Mouse (Mus musculus): ENCODE measurements around the gene Zzz3. TPM values are rescaled to one million over a fixed set of nuclear protein-coding genes. Genes with fewer than 3 reads are reported as not detected.

Gene Zzz3
- 29.8 and 30.1 TPM in 2 replicates for polyA plus RNA-seq (2015; fragmentation: Nextera tagmentation; extraction: Ambion mirVana)

GRCm38 (mm10) chr3:152395350-152396277 lies at the start of gene Zzz3:
Gene Zzz3, plus strand, starts transcription at chr3:152395473.
- H3K27me3 ChIP-seq (ENCODE audit: control insufficient read depth, insufficient read depth, low read length): no peaks in the 10 kb centered on the region
- H3K4me3 ChIP-seq (ENCODE audit: low read length): peak within 1 kb of the TSS; percentile 66
- peaks cover 17% of the 10 kb centered on the region for H3K4me1 ChIP-seq (ENCODE audit: control insufficient read depth, insufficient read depth, low read length)
- peak within 1 kb of the TSS; percentile 76 for H3K4me2 ChIP-seq (ENCODE audit: low read depth, low read length)
- H3K9me3 ChIP-seq (replicated peaks; ENCODE audit: control insufficient read depth, low read length): no peaks in the 10 kb centered on the region
- under 1% methylated on average over 79 of the region's 108 CpGs for WGBS
- peaks cover 11% of the 10 kb centered on the region for H3K36me3 ChIP-seq (ENCODE audit: control insufficient read depth, insufficient read depth)
- peak within 1 kb of the TSS; percentile 99 for H3K27ac ChIP-seq (ENCODE audit: low read length)
- peak; percentile 89 for ATAC-seq (replicated peaks; ENCODE audit: extremely low read depth, insufficient read depth, low FRiP score)
- H3K9ac ChIP-seq (ENCODE audit: low read length): peak within 1 kb of the TSS; percentile 84

- WGBS: 7% methylated on average over 41 of the region's 44 CpGs
- Histone ChIP-seq H3K9me3 (replicated peaks; ENCODE audit: control insufficient read depth, low read length) (no peaks in the 10 kb centered on the region), H3K4me1 (ENCODE audit: control insufficient read depth, insufficient read depth, low read length) (peaks cover 15% of the 10 kb centered on the region), H3K4me3 (ENCODE audit: low read length) (peak within 1 kb of the TSS; percentile 76), H3K4me2 (ENCODE audit: low read depth, low read length) (peak within 1 kb of the TSS; percentile 77), H3K27ac (ENCODE audit: low read length) (peak within 1 kb of the TSS; percentile 73), H3K36me3 (ENCODE audit: control insufficient read depth, insufficient read depth) (no peaks in the 10 kb centered on the region), H3K9ac (ENCODE audit: low read length) (peak within 1 kb of the TSS; percentile 86), H3K27me3 (ENCODE audit: control insufficient read depth, insufficient read depth, low read length) (no peaks in the 10 kb centered on the region)
- peak; percentile 98 for ATAC-seq (replicated peaks; ENCODE audit: extremely low read depth, insufficient read depth, low FRiP score)
These were observed 49.3 kb upstream of the Zzz3 start, which contains the start of gene Usp33 for GRCm38 (mm10) chr3:152345732-152346632. Gene Usp33, plus strand, starts transcription at chr3:152346478.

- H3K27me3 ChIP-seq (ENCODE audit: control insufficient read depth, insufficient read depth, low read length): no peaks in the 10 kb centered on the region
- H3K4me2 ChIP-seq (ENCODE audit: low read depth, low read length): peak overlapping the region; percentile 77
- H3K4me3 ChIP-seq (ENCODE audit: low read length): peak overlapping the region; percentile 76
- H3K27ac ChIP-seq (ENCODE audit: low read length): peak overlapping the region; percentile 73
- no peaks in the 10 kb centered on the region for H3K9me3 ChIP-seq (replicated peaks; ENCODE audit: control insufficient read depth, low read length)
- H3K36me3 ChIP-seq (ENCODE audit: control insufficient read depth, insufficient read depth): no peaks in the 10 kb centered on the region
- H3K4me1 ChIP-seq (ENCODE audit: control insufficient read depth, insufficient read depth, low read length): peaks cover 15% of the 10 kb centered on the region
- H3K9ac ChIP-seq (ENCODE audit: low read length): peak overlapping the region; percentile 86
- peak; percentile 37 for ATAC-seq (replicated peaks; ENCODE audit: extremely low read depth, insufficient read depth, low FRiP score)
- WGBS: under 1% methylated on average over 49 of the region's 54 CpGs
These were observed 48.6 kb upstream of the Zzz3 start for GRCm38 (mm10) chr3:152346633-152347141.

- Histone ChIP-seq H3K9ac (ENCODE audit: low read length) (peak overlapping the region; percentile 86), H3K4me3 (ENCODE audit: low read length) (peak overlapping the region; percentile 76), H3K4me2 (ENCODE audit: low read depth, low read length) (peak overlapping the region; percentile 77), H3K9me3 (replicated peaks; ENCODE audit: control insufficient read depth, low read length) (no peaks in the 10 kb centered on the region), H3K36me3 (ENCODE audit: control insufficient read depth, insufficient read depth) (no peaks in the 10 kb centered on the region), H3K27me3 (ENCODE audit: control insufficient read depth, insufficient read depth, low read length) (no peaks in the 10 kb centered on the region), H3K4me1 (ENCODE audit: control insufficient read depth, insufficient read depth, low read length) (peaks cover 15% of the 10 kb centered on the region), H3K27ac (ENCODE audit: low read length) (no peak overlapping the region; the same call in 1 of the 2 replicates)
- 35% methylated on average over 3 of the region's 3 CpGs for WGBS
- ATAC-seq (replicated peaks; ENCODE audit: extremely low read depth, insufficient read depth, low FRiP score): no peak
These were observed 48.0 kb upstream of the Zzz3 start for GRCm38 (mm10) chr3:152347227-152347626.

- H3K9me3 ChIP-seq (replicated peaks; ENCODE audit: control insufficient read depth, low read length): no peaks in the 10 kb centered on the region
- no peak overlapping the region for H3K27ac ChIP-seq (ENCODE audit: low read length)
- no peak overlapping the region for H3K9ac ChIP-seq (ENCODE audit: low read length)
- H3K27me3 ChIP-seq (ENCODE audit: control insufficient read depth, insufficient read depth, low read length): no peaks in the 10 kb centered on the region
- 84% methylated on average over 10 of the region's 10 CpGs for WGBS
- no peaks in the 10 kb centered on the region for H3K36me3 ChIP-seq (ENCODE audit: control insufficient read depth, insufficient read depth)
- peaks cover 15% of the 10 kb centered on the region for H3K4me1 ChIP-seq (ENCODE audit: control insufficient read depth, insufficient read depth, low read length)
- H3K4me3 ChIP-seq (ENCODE audit: low read length): no peak overlapping the region
- no peak overlapping the region for H3K4me2 ChIP-seq (ENCODE audit: low read depth, low read length)
- ATAC-seq (replicated peaks; ENCODE audit: extremely low read depth, insufficient read depth, low FRiP score): no peak
These were observed 47.1 kb upstream of the Zzz3 start for GRCm38 (mm10) chr3:152348011-152348830.

GRCm38 (mm10) chr3:152350431-152350830 lies 44.8 kb upstream of the Zzz3 start:
- WGBS: 66% methylated on average over 3 of the region's 3 CpGs
- no peak for ATAC-seq (replicated peaks; ENCODE audit: extremely low read depth, insufficient read depth, low FRiP score)
- Histone ChIP-seq H3K4me3 (ENCODE audit: low read length) (no peak overlapping the region), H3K27me3 (ENCODE audit: control insufficient read depth, insufficient read depth, low read length) (no peaks in the 10 kb centered on the region), H3K36me3 (ENCODE audit: control insufficient read depth, insufficient read depth) (no peaks in the 10 kb centered on the region), H3K27ac (ENCODE audit: low read length) (no peak overlapping the region), H3K9me3 (replicated peaks; ENCODE audit: control insufficient read depth, low read length) (no peaks in the 10 kb centered on the region), H3K9ac (ENCODE audit: low read length) (no peak overlapping the region), H3K4me2 (ENCODE audit: low read depth, low read length) (no peak overlapping the region), H3K4me1 (ENCODE audit: control insufficient read depth, insufficient read depth, low read length) (peaks cover 17% of the 10 kb centered on the region)

GRCm38 (mm10) chr3:152350966-152351365 lies 44.3 kb upstream of the Zzz3 start:
- peaks cover 17% of the 10 kb centered on the region for H3K4me1 ChIP-seq (ENCODE audit: control insufficient read depth, insufficient read depth, low read length)
- WGBS: 82% methylated on average over 5 of the region's 5 CpGs
- no peaks in the 10 kb centered on the region for H3K9me3 ChIP-seq (replicated peaks; ENCODE audit: control insufficient read depth, low read length)
- no peak overlapping the region for H3K4me2 ChIP-seq (ENCODE audit: low read depth, low read length)
- H3K4me3 ChIP-seq (ENCODE audit: low read length): no peak overlapping the region
- H3K27ac ChIP-seq (ENCODE audit: low read length): no peak overlapping the region
- no peak overlapping the region for H3K9ac ChIP-seq (ENCODE audit: low read length)
- ATAC-seq (replicated peaks; ENCODE audit: extremely low read depth, insufficient read depth, low FRiP score): no peak
- H3K36me3 ChIP-seq (ENCODE audit: control insufficient read depth, insufficient read depth): no peaks in the 10 kb centered on the region
- H3K27me3 ChIP-seq (ENCODE audit: control insufficient read depth, insufficient read depth, low read length): no peaks in the 10 kb centered on the region

- Histone ChIP-seq H3K36me3 (ENCODE audit: control insufficient read depth, insufficient read depth) (no peaks in the 10 kb centered on the region), H3K4me1 (ENCODE audit: control insufficient read depth, insufficient read depth, low read length) (peaks cover 14% of the 10 kb centered on the region), H3K9ac (ENCODE audit: low read length) (no peak overlapping the region), H3K9me3 (replicated peaks; ENCODE audit: control insufficient read depth, low read length) (no peaks in the 10 kb centered on the region), H3K4me3 (ENCODE audit: low read length) (no peak overlapping the region), H3K27ac (ENCODE audit: low read length) (no peak overlapping the region), H3K4me2 (ENCODE audit: low read depth, low read length) (no peak overlapping the region), H3K27me3 (ENCODE audit: control insufficient read depth, insufficient read depth, low read length) (no peaks in the 10 kb centered on the region)
- 75% methylated on average over 4 of the region's 4 CpGs for WGBS
- no peak for ATAC-seq (replicated peaks; ENCODE audit: extremely low read depth, insufficient read depth, low FRiP score)
These were observed 43.0 kb upstream of the Zzz3 start for GRCm38 (mm10) chr3:152352289-152352688.
